Mouse (Mus musculus): Measurements from ENCODE around the gene Stxbp6.
"Not testable (repeated sequence)": the region's sequence is repeated elsewhere in the genome, so short reads cannot be mapped to it uniquely, and the experiment has no call there.

Gene Stxbp6

GRCm38 (mm10) chr12:45056372-45056771, 18.1 kb downstream of the Stxbp6 start:
- no peak for DNase-seq (ENCODE audit: low spot score)

GRCm38 (mm10) chr12:45053319-45053718, 21.2 kb downstream of the Stxbp6 start:
- no peak for DNase-seq (ENCODE audit: low spot score)

GRCm38 (mm10) chr12:45052860-45053259, 21.6 kb downstream of the Stxbp6 start:
- DNase-seq (ENCODE audit: low spot score), result no peak

GRCm38 (mm10) chr12:45049894-45050293, 24.6 kb downstream of the Stxbp6 start:
- DNase-seq (ENCODE audit: low spot score), result no peak

GRCm38 (mm10) chr12:45047711-45048110, 26.8 kb downstream of the Stxbp6 start:
- DNase-seq (ENCODE audit: low spot score), result not testable (repeated sequence)

- DNase-seq (ENCODE audit: low spot score), result no peak
Observed at GRCm38 (mm10) chr12:45047172-45047571, 27.3 kb downstream of the Stxbp6 start.

GRCm38 (mm10) chr12:45044581-45044980, 29.9 kb downstream of the Stxbp6 start:
- no peak for DNase-seq (ENCODE audit: low spot score)

GRCm38 (mm10) chr12:45042591-45043091, 31.9 kb downstream of the Stxbp6 start:
- no peak for DNase-seq (ENCODE audit: low spot score)

GRCm38 (mm10) chr12:45037496-45037895, 37.0 kb downstream of the Stxbp6 start:
- DNase-seq (ENCODE audit: low spot score), result no peak

GRCm38 (mm10) chr12:45037091-45037490, 37.4 kb downstream of the Stxbp6 start:
- no peak for DNase-seq (ENCODE audit: low spot score)

- no peak for DNase-seq (ENCODE audit: low spot score)
Observed at GRCm38 (mm10) chr12:45030681-45031080, 43.8 kb downstream of the Stxbp6 start.

GRCm38 (mm10) chr12:45026347-45026746, 48.2 kb downstream of the Stxbp6 start:
- no peak for DNase-seq (ENCODE audit: low spot score)

- DNase-seq (ENCODE audit: low spot score), result no peak
Observed at GRCm38 (mm10) chr12:45020018-45020417, 54.5 kb downstream of the Stxbp6 start.

GRCm38 (mm10) chr12:45019059-45019822, 55.3 kb downstream of the Stxbp6 start:
- no peak for DNase-seq (ENCODE audit: low spot score)

- DNase-seq (ENCODE audit: low spot score), result peak; percentile 38
Observed at GRCm38 (mm10) chr12:45013246-45013756, 61.2 kb downstream of the Stxbp6 start.

GRCm38 (mm10) chr12:45011436-45012089, 62.9 kb downstream of the Stxbp6 start:
- no peak for DNase-seq (ENCODE audit: low spot score)

- no peak for DNase-seq (ENCODE audit: low spot score)
Observed at GRCm38 (mm10) chr12:45011006-45011405, 63.5 kb downstream of the Stxbp6 start.

- no peak for DNase-seq (ENCODE audit: low spot score)
Observed at GRCm38 (mm10) chr12:45009984-45010611, 64.4 kb downstream of the Stxbp6 start.

- no peak for DNase-seq (ENCODE audit: low spot score)
Observed at GRCm38 (mm10) chr12:45006569-45006968, 67.9 kb downstream of the Stxbp6 start.

- DNase-seq (ENCODE audit: low spot score), result no peak
Observed at GRCm38 (mm10) chr12:45006049-45006448, 68.5 kb downstream of the Stxbp6 start.

GRCm38 (mm10) chr12:45001996-45002395, 72.5 kb downstream of the Stxbp6 start:
- no peak for DNase-seq (ENCODE audit: low spot score)

- no peak for DNase-seq (ENCODE audit: low spot score)
Observed at GRCm38 (mm10) chr12:44997422-44997821, 77.1 kb downstream of the Stxbp6 start.

- DNase-seq (ENCODE audit: low spot score), result no peak
Observed at GRCm38 (mm10) chr12:44996897-44997296, 77.6 kb downstream of the Stxbp6 start.
